Mouse (Mus musculus) cerebellum, adult 9-11 months (tissue): ENCODE measurements around the gene Chid1.
A peak's percentile ranks its signal among the peaks of the same experiment; 100 is the strongest.

Source experiments
- DNase-seq: peaks from one replicate; pipeline ENCODE4 v3.0.0; 2022

Chid1 gene

GRCm38 (mm10) chr7:141475805-141476158 is 63.9 kb downstream of the Chid1 start:
- DNase-seq = no peak

- DNase-seq = peak; percentile 87
Observed at GRCm38 (mm10) chr7:141475011-141475804, 64.4 kb downstream of the Chid1 start, which contains the start of the genes Polr2l and Tspan4. Gene Polr2l, minus strand, starts transcription at chr7:141475132. Gene Tspan4, plus strand, starts transcription at chr7:141475240.

GRCm38 (mm10) chr7:141474160-141474559 is 65.5 kb downstream of the Chid1 start:
- DNase-seq = no peak

- DNase-seq = no peak
Observed at GRCm38 (mm10) chr7:141472763-141473162, 66.9 kb downstream of the Chid1 start.

- DNase-seq = no peak
Observed at GRCm38 (mm10) chr7:141472226-141472625, 67.4 kb downstream of the Chid1 start.

- no peak for DNase-seq
Observed at GRCm38 (mm10) chr7:141471236-141471635, 68.4 kb downstream of the Chid1 start.

- DNase-seq = no peak
Observed at GRCm38 (mm10) chr7:141470637-141470944, 69.1 kb downstream of the Chid1 start.

- peak; percentile 61 for DNase-seq
Observed at GRCm38 (mm10) chr7:141469901-141470636, 69.6 kb downstream of the Chid1 start.

- DNase-seq = peak; percentile 52
Observed at GRCm38 (mm10) chr7:141469352-141469751, 70.3 kb downstream of the Chid1 start.

GRCm38 (mm10) chr7:141468522-141469211 is 71.0 kb downstream of the Chid1 start:
- DNase-seq = peak; percentile 80

- DNase-seq = peak; percentile 60
Observed at GRCm38 (mm10) chr7:141468164-141468521, 71.5 kb downstream of the Chid1 start.

GRCm38 (mm10) chr7:141467230-141468030 is 72.2 kb downstream of the Chid1 start, which contains the start of gene Cd151:
Gene Cd151, plus strand, starts transcription at chr7:141467392.
- DNase-seq = peak; percentile 84

- DNase-seq = peak; percentile 75
Observed at GRCm38 (mm10) chr7:141466607-141467148, 73.0 kb downstream of the Chid1 start.

GRCm38 (mm10) chr7:141466045-141466394 is 73.6 kb downstream of the Chid1 start:
- DNase-seq = peak; percentile 59

GRCm38 (mm10) chr7:141465388-141466044 is 74.1 kb downstream of the Chid1 start:
- DNase-seq = peak; percentile 68

- peak; percentile 57 for DNase-seq
Observed at GRCm38 (mm10) chr7:141464603-141465201, 75.0 kb downstream of the Chid1 start.

GRCm38 (mm10) chr7:141463824-141464602 is 75.6 kb downstream of the Chid1 start:
- peak; percentile 52 for DNase-seq

GRCm38 (mm10) chr7:141462333-141462821 is 77.3 kb downstream of the Chid1 start:
- peak; percentile 71 for DNase-seq

- peak; percentile 66 for DNase-seq
Observed at GRCm38 (mm10) chr7:141461521-141462332, 77.9 kb downstream of the Chid1 start.
